Mouse (Mus musculus) neutrophil, adult 65 days (primary cell): ENCODE results near the gene Mtx1. TPM values are rescaled to one million over a fixed set of nuclear protein-coding genes. Genes with fewer than 3 reads are reported as not detected.

ENCODE experiments used
- total RNA-seq: library from RNA; stranded (reverse); gene quantifications from 2 replicates; pipeline ENCODE4 v1.2.4, GENCODE M21; 2023

Gene Mtx1
- 50.5 and 53.4 TPM in 2 replicates for total RNA-seq

GRCm38 (mm10) chr3:89226900-89227299, at the start of gene Mtx1:
Mtx1 (minus strand) TSS chr3:89227088.

GRCm38 (mm10) chr3:89270051-89270755, 43.3 kb upstream of the Mtx1 start, which contains the start of gene Slc50a1:
Slc50a1 (minus strand) TSS chr3:89270570.

DNA sequence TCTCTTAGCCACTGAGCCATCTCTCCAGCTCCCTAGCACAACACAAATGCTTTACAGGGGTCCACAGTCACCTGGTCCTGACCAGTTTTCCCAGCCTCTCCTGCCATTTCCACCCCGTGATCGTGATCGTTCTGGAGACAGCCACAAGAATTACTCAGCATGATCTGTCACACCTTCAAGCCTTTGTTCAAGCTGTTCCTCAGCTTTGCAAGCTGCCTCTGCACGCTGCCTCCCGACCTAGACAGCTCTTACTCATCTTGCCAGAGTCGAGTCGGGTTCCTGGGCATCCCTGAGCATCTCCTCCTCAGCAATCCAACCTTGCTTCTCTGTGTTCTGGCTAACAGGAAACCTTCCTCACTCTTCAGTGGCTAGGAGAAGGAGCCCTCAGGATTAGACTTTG, 32.2 kb upstream of the Mtx1 start, which contains the start of gene Dpm3:
Dpm3 (plus strand) TSS at position 283 of the 400 bp plus-strand sequence.

GRCm38 (mm10) chr3:89246261-89247100, 19.6 kb upstream of the Mtx1 start, which contains the start of gene Trim46:
Trim46 (minus strand) TSS chr3:89246309.

DNA sequence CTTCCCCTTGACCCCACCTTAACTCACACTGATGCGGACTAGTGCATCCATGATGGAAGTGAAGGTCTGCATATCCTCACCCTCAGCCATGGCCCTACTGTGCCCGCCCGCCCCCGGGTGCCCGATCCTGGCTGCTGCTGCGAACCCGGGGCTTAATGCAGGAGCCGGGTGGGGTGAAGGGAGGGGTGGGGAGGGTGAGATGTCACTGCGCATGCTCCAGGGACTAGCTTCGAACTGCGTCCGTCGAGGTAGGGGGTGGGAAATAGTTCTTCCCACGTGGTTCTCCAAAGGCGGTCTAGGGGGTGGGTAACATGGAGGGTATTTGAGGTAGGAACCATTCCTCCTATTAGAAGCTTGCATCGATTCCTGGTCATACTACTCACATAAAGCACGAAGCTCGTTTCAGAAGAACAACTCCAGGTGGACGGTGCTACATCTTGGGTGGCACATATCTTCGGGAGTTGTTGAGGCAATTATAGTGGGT, 18.8 kb upstream of the Mtx1 start, which contains the start of gene Krtcap2:
Krtcap2 (plus strand) TSS at position 279 of the 484 bp plus-strand sequence.

GRCm38 (mm10) chr3:89228836-89229235, 1.9 kb upstream of the Mtx1 start, which contains the start of gene Muc1:
Muc1 (plus strand) TSS chr3:89229057.

GRCm38 (mm10) chr3:89214681-89215411, 12.0 kb downstream of the Mtx1 start, which contains the start of gene Thbs3:
Thbs3 (plus strand) TSS chr3:89215180.

GRCm38 (mm10) chr3:89202253-89203141, 24.4 kb downstream of the Mtx1 start, which contains the start of gene Gba:
Gba (plus strand) TSS chr3:89202928.

GRCm38 (mm10) chr3:89183058-89183958, 43.6 kb downstream of the Mtx1 start, which contains the start of gene Fam189b:
Fam189b (plus strand) TSS chr3:89183143.

DNA sequence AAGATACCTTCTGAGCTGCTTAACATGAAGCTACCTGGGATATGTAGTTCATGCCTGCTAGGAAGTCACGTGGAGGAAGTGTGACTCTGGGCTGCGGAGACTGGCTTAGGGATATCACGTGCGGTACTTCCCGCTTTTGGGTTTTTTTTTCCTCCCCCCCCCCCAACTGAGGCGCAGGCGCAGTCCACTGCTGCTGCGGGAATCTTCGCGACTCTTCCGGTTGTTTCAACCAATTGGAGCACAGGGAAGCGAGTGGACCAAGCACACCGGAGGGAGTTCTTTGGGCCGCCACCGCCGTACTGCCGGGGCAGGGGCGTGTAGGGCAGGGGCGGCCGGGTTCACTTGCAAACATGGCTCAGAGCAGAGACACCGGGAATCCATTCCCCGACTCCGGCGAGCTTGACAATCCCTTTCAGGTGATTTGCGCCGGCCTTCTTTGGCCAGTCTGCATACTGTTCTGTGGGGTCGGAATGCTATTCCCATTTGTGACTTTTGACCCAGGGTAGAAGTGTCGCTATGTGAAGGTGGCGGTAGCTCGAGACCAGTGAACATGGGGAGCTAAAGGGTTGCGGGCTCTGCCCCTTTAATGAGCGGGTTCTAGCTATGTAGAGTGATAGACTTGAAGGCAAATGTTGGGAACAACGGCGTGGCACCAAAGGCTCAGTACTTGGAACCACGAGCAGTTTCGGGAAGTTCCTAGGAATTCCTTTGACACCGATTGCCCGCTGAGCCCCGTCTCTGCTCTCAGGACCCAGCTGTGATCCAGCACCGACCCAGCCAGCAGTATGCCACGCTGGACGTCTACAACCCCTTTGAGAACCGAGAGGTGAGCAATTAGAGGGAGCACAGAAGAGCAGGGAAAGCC, 49.4 kb downstream of the Mtx1 start, which contains the start of gene Scamp3:
Scamp3 (plus strand) TSS at position 232 of the 865 bp plus-strand sequence.

GRCm38 (mm10) chr3:89164506-89165267, 62.2 kb downstream of the Mtx1 start, which contains the start of gene Clk2:
Clk2 (plus strand) TSS chr3:89164795.

GRCm38 (mm10) chr3:89159616-89160344, 67.1 kb downstream of the Mtx1 start, which contains the start of gene Hcn3:
Hcn3 (minus strand) TSS chr3:89160196.

Other genes starting within 250 kb of the Mtx1 start
- gene Rusc1, start 133.8 kb downstream of the Mtx1 start, total RNA-seq, result 17.2 and 19.6 TPM in 2 replicates
- gene Gm43738, start 126.0 kb downstream of the Mtx1 start, total RNA-seq, result not detected in 2 replicates
- gene Fdps, start 125.1 kb downstream of the Mtx1 start, total RNA-seq, result 19.3 and 28.2 TPM in 2 replicates
- gene Pklr, start 90.9 kb downstream of the Mtx1 start, total RNA-seq, result 0.32 and 1.0 TPM in 2 replicates
- not detected in 2 replicates for gene Hcn3, start 66.9 kb downstream of the Mtx1 start, total RNA-seq
- 52.6 and 57.6 TPM in 2 replicates for gene Clk2, start 62.3 kb downstream of the Mtx1 start, total RNA-seq
- gene Scamp3, start 49.6 kb downstream of the Mtx1 start, total RNA-seq, result 34.0 and 35.9 TPM in 2 replicates
- gene Fam189b, start 43.9 kb downstream of the Mtx1 start, total RNA-seq, result 5.8 and 6.9 TPM in 2 replicates
- 78.7 and 83.6 TPM in 2 replicates for gene Gba, start 24.2 kb downstream of the Mtx1 start, total RNA-seq
- 1.1 and 1.2 TPM in 2 replicates for gene Thbs3, start 11.9 kb downstream of the Mtx1 start, total RNA-seq
- not detected in 2 replicates for gene Muc1, start 2.0 kb upstream of the Mtx1 start, total RNA-seq
- gene Krtcap2, start 18.9 kb upstream of the Mtx1 start, total RNA-seq, result 29.1 and 52.6 TPM in 2 replicates
- 0.41 and 0.88 TPM in 2 replicates for gene Trim46, start 19.2 kb upstream of the Mtx1 start, total RNA-seq
- gene Dpm3, start 32.3 kb upstream of the Mtx1 start, total RNA-seq, result 32.9 and 36.0 TPM in 2 replicates
- 16.1 and 18.9 TPM in 2 replicates for gene Slc50a1, start 43.5 kb upstream of the Mtx1 start, total RNA-seq
- not detected in 2 replicates for gene Efna1, start 54.1 kb upstream of the Mtx1 start, total RNA-seq
- not detected in 2 replicates for gene Efna3, start 95.9 kb upstream of the Mtx1 start, total RNA-seq
- gene Efna4, start 110.9 kb upstream of the Mtx1 start, total RNA-seq, result not detected in 2 replicates
- 100 and 106 TPM in 2 replicates for gene Adam15, start 122.9 kb upstream of the Mtx1 start, total RNA-seq
- not detected in 2 replicates for gene Dcst2, start 134.9 kb upstream of the Mtx1 start, total RNA-seq
- gene Dcst1, start 138.2 kb upstream of the Mtx1 start, total RNA-seq, result not detected in 2 replicates
- 127 and 136 TPM in 2 replicates for gene Zbtb7b, start 167.7 kb upstream of the Mtx1 start, total RNA-seq
- not detected in 2 replicates for gene Lenep, start 175.7 kb upstream of the Mtx1 start, total RNA-seq
- 10.6 and 12.5 TPM in 2 replicates for gene Flad1, start 184.8 kb upstream of the Mtx1 start, total RNA-seq
- 34.9 and 36.5 TPM in 2 replicates for gene Cks1b, start 191.3 kb upstream of the Mtx1 start, total RNA-seq
- 111 and 115 TPM in 2 replicates for gene Shc1, start 191.4 kb upstream of the Mtx1 start, total RNA-seq
- 38.4 and 48.7 TPM in 2 replicates for gene Pygo2, start 203.1 kb upstream of the Mtx1 start, total RNA-seq
- 159 and 187 TPM in 2 replicates for gene Pbxip1, start 209.6 kb upstream of the Mtx1 start, total RNA-seq
- 4.6 and 10.3 TPM in 2 replicates for gene Pmvk, start 227.5 kb upstream of the Mtx1 start, total RNA-seq